Mouse (Mus musculus) CH12.LX (cell line): Measurements from ENCODE around the gene Fndc3a.

Source experiments
- CHD2 ChIP-seq: IDR thresholded peaks from 2 replicates; pipeline ENCODE4 v1.6.1; 2011; ENCODE audit warnings: low read length, improper control_type of control experiment
- CTCF ChIP-seq, 2 experiments: IDR thresholded peaks in 1 of 2; conservative IDR thresholded peaks in 1 of 2; 2 replicates each; pipeline ENCODE4 v1.5.1; 2011 to 2012; ENCODE audit warnings: low read depth in 2 of 2, low read length in 2 of 2, improper control_type of control experiment in 1 of 2, inconsistent platforms in 1 of 2, mild to moderate bottlenecking in 1 of 2, moderate library complexity in 1 of 2
- SIN3A ChIP-seq: IDR thresholded peaks from 2 replicates; pipeline ENCODE4 v1.6.1; 2012; ENCODE audit warnings: low read length, improper control_type of control experiment, inconsistent platforms

- no peak for TF ChIP-seq SIN3A
- TF ChIP-seq CTCF (conservative IDR thresholded peaks at IDR 0.05 in 1 of 2, IDR thresholded peaks at IDR 0.05 in 1 of 2; ENCODE audit: low read depth in 2 of 2, low read length in 2 of 2), result no peak
- no peak for TF ChIP-seq CHD2
These were observed 126.8 kb downstream of the Fndc3a start for GRCm38 (mm10) chr14:72582979-72583378.
